Mouse (Mus musculus): ENCODE measurements at regions not wholly inside any gene's neighbourhood (a gene's known extent, or its start where the extent isn't known, plus 50 kb on each side); places are given as distances from the start of the nearest gene placed in this dataset.

DNA sequence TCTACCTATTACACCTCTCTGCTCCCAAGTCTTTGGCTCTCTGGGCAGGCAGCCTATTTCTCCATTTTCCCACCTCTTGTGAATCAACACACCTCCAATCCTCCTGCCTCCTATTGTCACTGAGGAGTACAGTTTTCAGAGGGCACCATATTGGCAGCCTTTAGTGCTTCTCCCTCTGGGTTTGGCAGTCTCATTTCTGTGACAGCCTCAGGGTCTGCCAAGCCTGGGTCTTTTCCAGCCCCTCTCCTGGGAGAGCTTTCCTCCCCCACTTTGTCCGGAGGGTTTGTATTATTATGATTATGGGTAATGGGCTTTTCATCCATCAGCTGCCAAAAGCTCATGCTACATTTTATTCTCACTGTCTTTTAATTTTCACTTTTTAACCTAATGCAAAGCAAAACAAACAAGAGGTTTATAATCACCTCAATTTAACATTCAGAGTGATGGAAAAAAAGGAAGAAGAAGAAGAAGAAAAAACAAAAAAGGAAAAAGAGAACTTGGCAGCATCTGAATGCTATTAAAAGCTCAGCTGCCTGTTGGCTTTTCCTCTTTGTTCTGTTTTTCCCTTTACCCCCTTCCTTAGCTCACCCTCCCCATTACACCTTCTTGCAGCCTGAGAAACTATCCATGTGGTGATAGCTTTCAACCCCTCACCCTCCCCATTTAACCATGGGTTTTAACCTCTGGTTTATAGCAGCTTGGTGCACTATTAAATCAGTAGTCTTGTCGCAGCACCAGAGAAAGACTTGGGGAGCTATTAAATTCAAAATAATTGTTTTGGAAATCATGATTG is 790.5 kb upstream of the Cdh8 start:
- Histone ChIP-seq H3K36me3 (ENCODE audit: control insufficient read depth, insufficient read depth) (no peaks in the 10 kb centered on the region), H3K4me2 (ENCODE audit: low read depth, low read length) (no peak overlapping the region), H3K27me3 (ENCODE audit: control insufficient read depth, insufficient read depth, low read depth, low read length) (no peaks in the 10 kb centered on the region), H3K9me3 (replicated peaks; ENCODE audit: control insufficient read depth, low read length) (no peaks in the 10 kb centered on the region), H3K9ac (ENCODE audit: low read depth, low read length) (no peak overlapping the region), H3K27ac (ENCODE audit: low read length) (no peak overlapping the region), H3K4me1 (ENCODE audit: control insufficient read depth, low read depth, low read length) (no peaks in the 10 kb centered on the region), H3K4me3 (ENCODE audit: low read depth, low read length) (no peak overlapping the region)
- 46% methylated on average over 2 of the region's 2 CpGs for WGBS (ENCODE audit: insufficient replicate concordance)
- ATAC-seq (ENCODE audit: low read depth): no peak

DNA sequence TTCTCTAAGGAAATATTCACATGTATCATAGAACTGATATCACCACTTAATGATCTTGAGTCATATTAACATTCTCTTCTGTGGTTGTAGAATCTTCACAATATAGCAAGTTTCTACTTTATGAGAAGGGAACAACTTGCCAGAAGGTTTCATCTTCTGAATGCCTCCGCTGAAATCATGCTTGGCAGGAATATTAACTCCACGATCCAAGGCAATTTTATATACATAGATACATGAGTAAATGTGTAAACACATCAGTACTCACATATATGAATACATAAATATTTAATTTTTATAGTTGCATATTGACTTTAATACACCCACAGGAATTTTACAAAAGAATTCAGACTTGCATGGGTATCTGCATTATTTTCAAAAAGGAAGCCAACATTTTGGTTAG is 777.0 kb upstream of the Cdh8 start:
- WGBS (ENCODE audit: insufficient replicate concordance): 71% methylated on average over 2 of the region's 2 CpGs
- H3K4me3 ChIP-seq (ENCODE audit: low read depth, low read length): no peak overlapping the region
- H3K9me3 ChIP-seq (replicated peaks; ENCODE audit: control insufficient read depth, low read length): no peaks in the 10 kb centered on the region
- no peak overlapping the region for H3K27ac ChIP-seq (ENCODE audit: low read length)
- H3K36me3 ChIP-seq (ENCODE audit: control insufficient read depth, insufficient read depth): no peaks in the 10 kb centered on the region
- no peak overlapping the region for H3K4me2 ChIP-seq (ENCODE audit: low read depth, low read length)
- H3K4me1 ChIP-seq (ENCODE audit: control insufficient read depth, low read depth, low read length): no peaks in the 10 kb centered on the region
- H3K27me3 ChIP-seq (ENCODE audit: control insufficient read depth, insufficient read depth, low read depth, low read length): no peaks in the 10 kb centered on the region
- no peak for ATAC-seq (ENCODE audit: low read depth)
- no peak overlapping the region for H3K9ac ChIP-seq (ENCODE audit: low read depth, low read length)

DNA sequence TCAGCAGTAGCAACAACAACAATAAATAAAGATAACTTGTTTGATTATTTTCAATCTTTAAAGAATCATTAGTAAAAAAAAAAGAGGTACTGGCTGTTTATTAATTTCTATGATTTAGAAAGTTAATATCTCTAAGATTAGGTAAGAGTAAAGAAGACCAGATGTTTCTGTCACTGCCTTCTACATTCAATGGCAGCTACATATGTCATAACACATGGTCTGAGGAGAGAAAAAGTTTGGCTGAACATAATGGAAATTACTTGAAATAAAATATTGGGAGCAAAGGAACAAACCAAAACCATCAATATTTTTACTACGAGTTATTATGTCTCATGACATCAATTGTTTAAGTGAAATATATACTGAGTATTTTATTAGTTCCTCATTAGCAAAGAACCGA is 774.4 kb upstream of the Cdh8 start:
- 50% methylated on average over 2 of the region's 2 CpGs for WGBS (ENCODE audit: insufficient replicate concordance)

DNA sequence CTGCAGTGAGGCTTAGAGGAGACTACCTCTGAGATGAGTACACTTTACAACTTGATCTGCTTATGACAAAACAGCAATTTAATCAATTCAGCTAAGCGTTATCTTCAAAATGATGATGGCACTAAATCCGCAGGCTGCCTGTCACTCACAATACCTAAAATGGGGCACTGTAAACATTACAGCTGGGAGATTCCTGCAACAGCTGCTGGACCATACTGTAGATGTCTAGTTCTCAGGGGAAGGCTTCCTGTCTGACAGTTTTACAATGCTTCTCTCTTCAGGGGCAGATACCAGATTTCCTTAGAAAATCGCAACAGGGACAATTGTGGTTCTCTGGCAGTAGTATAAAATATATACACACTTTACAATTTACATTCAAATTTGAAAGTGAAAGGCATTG is 771.7 kb upstream of the Cdh8 start:
- Histone ChIP-seq H3K9me3 (replicated peaks; ENCODE audit: control insufficient read depth, low read length) (no peaks in the 10 kb centered on the region), H3K4me3 (ENCODE audit: low read depth, low read length) (no peak overlapping the region), H3K4me1 (ENCODE audit: control insufficient read depth, low read depth, low read length) (no peaks in the 10 kb centered on the region), H3K4me2 (ENCODE audit: low read depth, low read length) (no peak overlapping the region), H3K27me3 (ENCODE audit: control insufficient read depth, insufficient read depth, low read depth, low read length) (no peaks in the 10 kb centered on the region), H3K27ac (ENCODE audit: low read length) (no peak overlapping the region), H3K36me3 (ENCODE audit: control insufficient read depth, insufficient read depth) (no peaks in the 10 kb centered on the region), H3K9ac (ENCODE audit: low read depth, low read length) (no peak overlapping the region)
- ATAC-seq (ENCODE audit: low read depth): no peak
- 61% methylated on average over 3 of the region's 3 CpGs for WGBS (ENCODE audit: insufficient replicate concordance)

More for the DNA sequence above, 774.4 kb upstream of the Cdh8 start:
- no peaks in the 10 kb centered on the region for H3K36me3 ChIP-seq (ENCODE audit: control insufficient read depth, insufficient read depth)
- H3K4me2 ChIP-seq (ENCODE audit: low read depth, low read length): no peak overlapping the region
- H3K9me3 ChIP-seq (replicated peaks; ENCODE audit: control insufficient read depth, low read length): no peaks in the 10 kb centered on the region
- no peak overlapping the region for H3K9ac ChIP-seq (ENCODE audit: low read depth, low read length)
- H3K27me3 ChIP-seq (ENCODE audit: control insufficient read depth, insufficient read depth, low read depth, low read length): no peaks in the 10 kb centered on the region
- ATAC-seq (ENCODE audit: low read depth): no peak
- no peak overlapping the region for H3K4me3 ChIP-seq (ENCODE audit: low read depth, low read length)
- H3K4me1 ChIP-seq (ENCODE audit: control insufficient read depth, low read depth, low read length): no peaks in the 10 kb centered on the region
- H3K27ac ChIP-seq (ENCODE audit: low read length): no peak overlapping the region

DNA sequence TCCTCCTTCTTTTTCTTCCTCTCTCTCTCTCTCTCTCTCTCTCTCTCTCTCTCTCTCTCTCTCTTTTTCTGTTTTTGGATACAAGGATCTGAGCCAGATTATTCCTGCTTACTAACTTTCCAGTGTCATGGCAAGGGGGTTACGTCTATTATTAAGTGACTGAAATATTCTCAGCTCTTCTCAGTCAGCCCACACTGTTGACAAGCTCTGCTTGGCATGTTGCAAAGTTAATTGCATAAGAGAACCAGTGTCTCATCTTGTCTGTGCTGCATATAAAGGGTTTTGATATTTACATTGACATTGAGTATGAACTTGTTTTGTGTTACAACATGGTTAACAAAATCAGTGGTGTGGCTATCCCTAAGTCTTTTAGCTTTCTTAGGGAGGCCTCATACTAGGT is 760.2 kb upstream of the Cdh8 start:
- no peak overlapping the region for H3K27ac ChIP-seq (ENCODE audit: low read length)
- H3K4me3 ChIP-seq (ENCODE audit: low read depth, low read length): no peak overlapping the region
- no peak overlapping the region for H3K4me2 ChIP-seq (ENCODE audit: low read depth, low read length)
- no peak overlapping the region for H3K9ac ChIP-seq (ENCODE audit: low read depth, low read length)
- no peak for ATAC-seq (ENCODE audit: low read depth)
- no peaks in the 10 kb centered on the region; the same call in 1 of the 2 replicates for H3K9me3 ChIP-seq (replicated peaks; ENCODE audit: control insufficient read depth, low read length)
- H3K27me3 ChIP-seq (ENCODE audit: control insufficient read depth, insufficient read depth, low read depth, low read length): no peaks in the 10 kb centered on the region
- H3K4me1 ChIP-seq (ENCODE audit: control insufficient read depth, low read depth, low read length): no peaks in the 10 kb centered on the region
- WGBS (ENCODE audit: insufficient replicate concordance): 73% methylated on average over 1 of the region's 1 CpGs
- no peaks in the 10 kb centered on the region for H3K36me3 ChIP-seq (ENCODE audit: control insufficient read depth, insufficient read depth)

DNA sequence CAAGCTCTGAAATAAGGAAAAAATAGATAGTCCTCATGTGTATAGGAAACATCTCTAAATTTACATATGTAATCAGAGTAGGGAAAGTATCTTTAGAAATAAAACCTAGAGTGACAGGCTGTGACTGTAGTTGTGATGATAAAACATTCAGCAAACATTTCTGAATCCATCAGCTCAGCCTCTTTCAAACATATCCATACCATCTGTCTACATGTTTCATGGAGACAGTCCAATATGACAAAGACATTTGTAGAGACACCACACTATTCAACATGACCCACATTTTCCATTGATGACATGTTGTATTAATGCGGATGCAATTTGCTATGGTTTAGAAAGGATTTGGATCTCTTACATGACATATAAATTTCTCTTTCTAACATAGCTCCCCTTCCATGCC is 729.1 kb upstream of the Cdh8 start:
- WGBS (ENCODE audit: insufficient replicate concordance): 79% methylated on average over 1 of the region's 1 CpGs
- H3K9me3 ChIP-seq (replicated peaks; ENCODE audit: control insufficient read depth, low read length): no peaks in the 10 kb centered on the region; the same call in 1 of the 2 replicates
- no peaks in the 10 kb centered on the region for H3K36me3 ChIP-seq (ENCODE audit: control insufficient read depth, insufficient read depth)
- no peaks in the 10 kb centered on the region for H3K27me3 ChIP-seq (ENCODE audit: control insufficient read depth, insufficient read depth, low read depth, low read length)
- ATAC-seq (ENCODE audit: low read depth): no peak
- H3K9ac ChIP-seq (ENCODE audit: low read depth, low read length): no peak overlapping the region
- no peak overlapping the region for H3K4me3 ChIP-seq (ENCODE audit: low read depth, low read length)
- H3K27ac ChIP-seq (ENCODE audit: low read length): no peak overlapping the region
- no peak overlapping the region for H3K4me2 ChIP-seq (ENCODE audit: low read depth, low read length)
- no peaks in the 10 kb centered on the region for H3K4me1 ChIP-seq (ENCODE audit: control insufficient read depth, low read depth, low read length)

DNA sequence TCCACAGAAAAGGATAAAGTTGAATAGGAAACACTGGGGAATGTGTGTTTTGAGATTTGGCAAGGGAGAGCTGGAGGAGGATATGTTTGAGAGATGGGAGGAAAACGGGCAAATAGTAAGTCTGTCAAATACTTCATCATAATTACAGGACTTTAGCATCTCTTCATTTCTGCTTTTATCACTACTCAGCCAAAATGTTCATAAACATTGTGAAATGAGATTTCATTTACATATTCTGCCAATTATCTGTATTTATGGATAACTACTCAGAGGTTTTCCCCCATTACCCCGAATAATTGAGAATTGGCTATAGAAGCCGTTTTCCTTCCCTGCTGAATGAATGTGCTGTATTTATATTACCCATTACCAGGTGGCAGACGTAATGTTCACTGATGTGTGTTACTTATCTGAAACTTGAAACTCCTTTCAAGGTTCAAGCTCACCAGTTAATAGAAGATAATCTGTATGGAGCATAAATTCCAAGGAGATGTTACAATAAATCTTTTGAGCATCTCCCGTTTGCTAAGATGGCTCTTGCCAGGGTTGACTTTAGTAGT is 727.9 kb upstream of the Cdh8 start:
- Histone ChIP-seq H3K9ac (ENCODE audit: low read depth, low read length) (no peak overlapping the region), H3K4me3 (ENCODE audit: low read depth, low read length) (no peak overlapping the region), H3K9me3 (replicated peaks; ENCODE audit: control insufficient read depth, low read length) (no peaks in the 10 kb centered on the region; the same call in 1 of the 2 replicates), H3K4me1 (ENCODE audit: control insufficient read depth, low read depth, low read length) (no peaks in the 10 kb centered on the region), H3K27ac (ENCODE audit: low read length) (no peak overlapping the region), H3K4me2 (ENCODE audit: low read depth, low read length) (no peak overlapping the region), H3K27me3 (ENCODE audit: control insufficient read depth, insufficient read depth, low read depth, low read length) (no peaks in the 10 kb centered on the region), H3K36me3 (ENCODE audit: control insufficient read depth, insufficient read depth) (no peaks in the 10 kb centered on the region)
- no peak for ATAC-seq (ENCODE audit: low read depth)
- WGBS (ENCODE audit: insufficient replicate concordance): 65% methylated on average over 5 of the region's 5 CpGs

DNA sequence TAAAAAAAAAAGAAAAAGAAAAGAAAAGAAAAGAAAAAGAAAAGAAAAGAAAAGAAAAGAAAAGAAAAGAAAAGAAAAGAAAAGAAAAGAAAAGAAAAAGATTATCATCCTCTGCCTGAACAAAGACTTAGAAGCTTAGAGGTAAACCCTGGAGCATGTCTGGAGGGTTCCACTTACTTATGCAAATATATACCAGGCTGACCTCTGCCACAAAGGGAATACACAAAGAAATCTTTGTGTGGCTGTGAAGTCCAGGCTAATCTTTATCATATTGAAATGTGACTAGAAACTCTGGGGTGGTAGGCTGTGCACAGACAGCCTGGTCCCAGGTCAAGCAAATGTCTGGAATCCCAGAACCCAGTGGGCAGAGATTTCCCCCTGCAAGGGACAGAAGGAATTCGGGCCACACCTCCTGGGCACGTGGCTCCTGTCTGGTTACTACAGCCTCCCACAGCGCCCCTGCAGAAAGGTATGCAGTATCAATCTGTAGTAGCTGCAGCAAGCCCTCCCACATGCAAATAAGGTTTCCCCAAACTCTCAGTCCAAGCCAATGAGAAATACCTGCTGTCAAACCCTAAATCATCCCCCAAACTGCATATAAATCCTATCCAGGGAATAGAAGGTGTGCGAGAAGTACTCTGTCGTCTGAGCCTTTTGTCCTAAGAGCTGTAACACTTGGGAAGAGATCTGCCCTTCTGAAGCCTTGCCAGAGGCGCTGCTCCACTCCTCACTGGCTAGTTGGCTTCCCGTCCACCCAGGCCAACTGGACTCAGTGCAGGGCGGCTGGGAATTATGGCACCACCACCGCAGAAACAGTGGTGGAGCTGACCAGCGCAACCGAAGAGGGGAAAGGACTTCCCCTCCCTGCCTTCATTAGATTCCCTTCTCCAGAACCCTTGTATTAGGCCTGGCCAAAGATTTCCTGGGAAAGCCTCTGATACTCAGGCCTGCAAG is 688.4 kb upstream of the Cdh8 start:
- Histone ChIP-seq H3K27ac (ENCODE audit: low read length) (no peak overlapping the region), H3K9me3 (replicated peaks; ENCODE audit: control insufficient read depth, low read length) (peaks cover 3% of the 10 kb centered on the region; the same call in 1 of the 2 replicates), H3K27me3 (ENCODE audit: control insufficient read depth, insufficient read depth, low read depth, low read length) (no peaks in the 10 kb centered on the region), H3K9ac (ENCODE audit: low read depth, low read length) (no peak overlapping the region), H3K4me1 (ENCODE audit: control insufficient read depth, low read depth, low read length) (no peaks in the 10 kb centered on the region), H3K4me3 (ENCODE audit: low read depth, low read length) (no peak overlapping the region), H3K4me2 (ENCODE audit: low read depth, low read length) (no peak overlapping the region), H3K36me3 (ENCODE audit: control insufficient read depth, insufficient read depth) (no peaks in the 10 kb centered on the region)
- WGBS (ENCODE audit: insufficient replicate concordance): 43% methylated on average over 11 of the region's 11 CpGs
- no peak for ATAC-seq (ENCODE audit: low read depth)
